In genomic region chr11:67083239-67083638, GRCm38 (mm10) we compare ENCODE assay signal across 33 mouse cellular contexts. TPM values are rescaled to one million over a fixed set of nuclear protein-coding genes. Genes with fewer than 3 reads are reported as not detected.
"Had no signal": no experiment of that assay in that cellular context is flagged by ENCODE, and none has a peak within 500 bp of the region (broad histone marks: within the 10 kb centered on the region; RNA-seq: fewer than 3 reads in every experiment).

No protein-coding gene starts in this region.

- H3K4me3 ChIP-seq: heart, embryonic 12.5 days; heart, embryonic 13.5 days; heart, embryonic 15.5 days; hindbrain, embryonic 10.5 days; hindbrain, embryonic 12.5 days; hindbrain, embryonic 13.5 days; hindbrain, embryonic 15.5 days; intestine, embryonic 15.5 days; kidney, embryonic 15.5 days; layer of hippocampus, adult 2 months; left cerebral cortex, adult 2 months had no signal

- H3K9me3 ChIP-seq: heart, embryonic 12.5 days; heart, embryonic 13.5 days; heart, embryonic 15.5 days; hindbrain, embryonic 10.5 days; hindbrain, embryonic 12.5 days; hindbrain, embryonic 13.5 days; hindbrain, embryonic 15.5 days; intestine, embryonic 15.5 days; kidney, embryonic 15.5 days had no signal

- H3K27ac ChIP-seq: heart, embryonic 13.5 days; heart, embryonic 15.5 days; hindbrain, embryonic 10.5 days; hindbrain, embryonic 12.5 days; hindbrain, embryonic 13.5 days; hindbrain, embryonic 14.5 days; hindbrain, embryonic 15.5 days; hindbrain, postnatal 0 days; intestine, embryonic 15.5 days; kidney, embryonic 15.5 days; kidney, postnatal 0 days; layer of hippocampus, adult 2 months; left cerebral cortex, adult 2 months had no signal

- H3K4me1 ChIP-seq: heart, embryonic 15.5 days had no signal

- H3K4me2 ChIP-seq: heart, embryonic 11.5 days; heart, embryonic 12.5 days; heart, embryonic 13.5 days; heart, embryonic 15.5 days; hindbrain, embryonic 12.5 days; hindbrain, embryonic 13.5 days; hindbrain, embryonic 14.5 days; hindbrain, embryonic 15.5 days; intestine, embryonic 15.5 days; kidney, embryonic 15.5 days had no signal

- DNase-seq: heart, postnatal 10 days; heart, postnatal 14 days; heart, postnatal 36 days; heart, postnatal 4 days; kidney, adult 11 months; kidney, adult 18-20 months; kidney, adult 2 months; kidney, adult 8-10 months; kidney, adult 9 months; kidney, postnatal 10 days; kidney, postnatal 14 days; kidney, postnatal 25 days; kidney, postnatal 36 days; kidney, postnatal 4 days; layer of hippocampus, adult 9-11 months; layer of hippocampus, postnatal 36 days had no signal

- H3K36me3 ChIP-seq: heart, embryonic 12.5 days; heart, embryonic 13.5 days; heart, embryonic 15.5 days; hindbrain, embryonic 10.5 days; hindbrain, embryonic 12.5 days; hindbrain, embryonic 13.5 days; hindbrain, embryonic 15.5 days; intestine, embryonic 15.5 days; kidney, embryonic 15.5 days had no signal

- H3K9ac ChIP-seq: heart, embryonic 12.5 days; heart, embryonic 13.5 days; heart, embryonic 15.5 days; hindbrain, embryonic 12.5 days; hindbrain, embryonic 13.5 days; hindbrain, embryonic 14.5 days; hindbrain, embryonic 15.5 days; intestine, embryonic 15.5 days; kidney, embryonic 15.5 days had no signal

RNA-seq across cellular contexts. Expression of gene Myh3, which starts 5.1 kb away (rescaled TPM):
- total RNA-seq: heart, postnatal 14 days; heart, postnatal 25 days; heart, postnatal 36 days; hematopoietic stem cell, adult 5-6 weeks had no signal
